Mouse (Mus musculus) CH12.LX (cell line): Measurements from ENCODE around the gene Kcnh2.

Experiments used
- EP300 ChIP-seq: IDR thresholded peaks from 2 replicates; pipeline ENCODE4 v1.6.1; 2011; ENCODE audit warnings: low read length, improper control_type of control experiment
- POLR2AphosphoS2 ChIP-seq: IDR thresholded peaks from 2 replicates; pipeline ENCODE4 v1.6.1; 2011; ENCODE audit warnings: low read depth, low read length, improper control_type of control experiment
- USF1 ChIP-seq: IDR thresholded peaks from 2 replicates; pipeline ENCODE4 v1.6.1; 2014; ENCODE audit warnings: low read depth, mild to moderate bottlenecking, inconsistent platforms, low read length, improper control_type of control experiment
- ZMIZ1 ChIP-seq: IDR thresholded peaks from 2 replicates; pipeline ENCODE4 v1.6.1; 2012; ENCODE audit warnings: low read depth, mild to moderate bottlenecking, inconsistent platforms, low read length, improper control_type of control experiment

- TF ChIP-seq ZMIZ1 (no peak), POLR2AphosphoS2 (no peak), USF1 (no peak), EP300 (no peak)
Measured at GRCm38 (mm10) chr5:24308621-24309020, 42.8 kb downstream of the Kcnh2 start.
